Mouse (Mus musculus) neural tube, postnatal 0 days (tissue): ENCODE results near the gene Wrap73. TPM values are rescaled to one million over a fixed set of nuclear protein-coding genes. Genes with fewer than 3 reads are reported as not detected.

Experiments used
- polyA plus RNA-seq: library from polyadenylated mRNA; unstranded; fragments of >200 nt; fragmentation: Nextera tagmentation; extraction: Ambion mirVana; gene quantifications from 2 replicates; pipeline ENCODE4 v1.2.1, GENCODE M21; 2015

Wrap73 gene
- 27.7 and 31.4 TPM in 2 replicates for polyA plus RNA-seq

GRCm38 (mm10) chr4:154142211-154143040 lies at the start of gene Wrap73:
Gene Wrap73, plus strand, starts transcription at chr4:154142372.

DNA sequence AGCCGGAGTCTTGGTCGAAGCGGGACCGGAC lies 2.2 kb upstream of the Wrap73 start, which contains the start of gene Trp73:
Gene Trp73, minus strand, starts transcription at position 27 of the 31 bp plus-strand sequence.

DNA sequence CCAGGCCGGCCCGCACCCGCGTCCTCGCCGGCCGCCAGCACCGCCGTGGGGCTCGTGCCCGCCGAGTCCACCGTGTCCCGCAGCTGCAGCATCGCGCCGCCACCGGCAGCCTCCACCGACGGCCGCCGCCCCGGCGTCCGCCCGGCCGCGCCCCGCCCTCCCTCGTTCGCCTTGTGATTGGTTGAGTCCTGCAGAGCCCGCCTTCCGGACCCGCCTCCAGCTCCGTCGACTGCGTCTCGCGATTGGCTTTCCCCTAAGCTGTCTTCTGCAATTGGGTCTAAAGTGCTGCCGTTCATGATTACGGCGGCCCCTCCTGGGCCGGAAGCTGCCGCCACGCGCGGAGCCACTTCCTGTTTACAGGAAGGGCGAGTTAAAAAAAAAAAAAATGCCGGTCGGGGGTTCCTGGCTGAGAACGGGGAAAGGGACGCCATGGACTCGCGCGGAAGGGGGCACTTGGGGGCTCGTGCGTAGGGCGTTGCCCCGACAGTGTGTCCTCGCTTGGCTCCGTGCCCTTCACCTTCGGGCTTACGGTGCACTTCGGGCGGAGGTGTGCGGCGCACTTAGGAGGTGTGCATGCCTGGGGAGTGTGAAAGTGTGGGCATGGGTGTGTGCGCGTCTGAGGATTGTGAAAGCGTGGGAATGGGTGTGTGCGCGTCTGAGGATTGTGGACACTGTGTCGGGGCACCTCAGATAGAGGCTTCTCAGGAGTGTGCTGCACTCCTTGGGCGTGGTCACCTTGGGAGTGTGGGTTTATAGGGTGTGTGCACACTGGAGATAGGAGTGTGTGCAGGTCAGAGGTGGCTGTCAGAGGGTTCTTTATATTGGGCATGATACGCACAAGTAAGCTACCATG lies 18.6 kb downstream of the Wrap73 start, which contains the start of gene Tprgl:
Gene Tprgl, minus strand, starts transcription at position 129 of the 853 bp plus-strand sequence.

DNA sequence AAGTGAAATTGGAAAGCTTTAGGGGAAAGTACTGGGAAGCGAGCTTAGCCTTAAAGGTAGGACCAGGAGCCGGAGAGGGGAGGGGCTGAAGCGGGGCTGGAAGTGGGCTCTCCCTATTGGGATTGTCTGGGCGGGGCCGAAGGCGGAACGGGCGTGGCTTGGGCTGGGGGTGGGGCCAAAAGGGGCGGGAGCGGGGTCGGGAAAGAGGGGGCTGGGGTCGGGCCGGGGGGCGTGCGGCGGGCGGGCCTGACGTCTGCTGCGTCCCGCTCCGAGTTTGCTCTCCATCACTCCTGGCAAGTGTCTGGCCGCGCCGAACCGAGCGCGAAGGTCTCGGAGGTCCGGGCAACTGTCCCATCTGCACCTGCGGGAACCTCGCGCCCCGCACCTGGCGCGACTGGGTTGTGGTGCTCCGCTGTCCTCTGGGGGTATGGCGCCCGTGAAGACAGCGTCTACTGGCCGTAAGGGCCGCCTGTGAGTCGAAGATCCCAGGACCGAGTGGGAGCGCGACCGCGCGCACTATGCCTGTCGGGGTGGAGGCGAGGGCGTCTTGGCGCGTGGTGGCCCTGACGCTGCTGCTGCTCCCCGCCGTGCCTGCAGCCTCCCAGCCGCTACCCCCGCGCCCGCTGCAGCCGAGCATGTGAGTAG lies 28.5 kb downstream of the Wrap73 start, which contains the start of gene Megf6:
Gene Megf6, plus strand, starts transcription at position 225 of the 645 bp plus-strand sequence.

Other genes starting within 250 kb of the Wrap73 start
- 48.7 and 56.2 TPM in 2 replicates for gene A430005L14Rik, start 185.1 kb upstream of the Wrap73 start, polyA plus RNA-seq
- 10.0 and 10.5 TPM in 2 replicates for gene Dffb, start 167.2 kb upstream of the Wrap73 start, polyA plus RNA-seq
- gene Cep104, start 167.2 kb upstream of the Wrap73 start, polyA plus RNA-seq = 10.7 and 13.1 TPM in 2 replicates
- gene Lrrc47, start 130.6 kb upstream of the Wrap73 start, polyA plus RNA-seq = 20.9 and 25.1 TPM in 2 replicates
- 23.3 and 26.0 TPM in 2 replicates for gene Smim1, start 116.1 kb upstream of the Wrap73 start, polyA plus RNA-seq
- gene Ccdc27, start 99.7 kb upstream of the Wrap73 start, polyA plus RNA-seq = not detected in 2 replicates
- gene Trp73, start 2.2 kb upstream of the Wrap73 start, polyA plus RNA-seq = 0.14 and 0.18 TPM in 2 replicates
- gene Tprgl, start 18.3 kb downstream of the Wrap73 start, polyA plus RNA-seq = 241 and 247 TPM in 2 replicates
- 7.1 and 7.2 TPM in 2 replicates for gene Megf6, start 28.4 kb downstream of the Wrap73 start, polyA plus RNA-seq
- gene Arhgef16, start 159.3 kb downstream of the Wrap73 start, polyA plus RNA-seq = 1.4 and 1.9 TPM in 2 replicates
- gene B230104I21Rik, start 193.8 kb downstream of the Wrap73 start, polyA plus RNA-seq = 0.18 and 0.28 TPM in 2 replicates